Mouse (Mus musculus): ENCODE results near the gene Eif2ak4.

The Eif2ak4 gene

DNA sequence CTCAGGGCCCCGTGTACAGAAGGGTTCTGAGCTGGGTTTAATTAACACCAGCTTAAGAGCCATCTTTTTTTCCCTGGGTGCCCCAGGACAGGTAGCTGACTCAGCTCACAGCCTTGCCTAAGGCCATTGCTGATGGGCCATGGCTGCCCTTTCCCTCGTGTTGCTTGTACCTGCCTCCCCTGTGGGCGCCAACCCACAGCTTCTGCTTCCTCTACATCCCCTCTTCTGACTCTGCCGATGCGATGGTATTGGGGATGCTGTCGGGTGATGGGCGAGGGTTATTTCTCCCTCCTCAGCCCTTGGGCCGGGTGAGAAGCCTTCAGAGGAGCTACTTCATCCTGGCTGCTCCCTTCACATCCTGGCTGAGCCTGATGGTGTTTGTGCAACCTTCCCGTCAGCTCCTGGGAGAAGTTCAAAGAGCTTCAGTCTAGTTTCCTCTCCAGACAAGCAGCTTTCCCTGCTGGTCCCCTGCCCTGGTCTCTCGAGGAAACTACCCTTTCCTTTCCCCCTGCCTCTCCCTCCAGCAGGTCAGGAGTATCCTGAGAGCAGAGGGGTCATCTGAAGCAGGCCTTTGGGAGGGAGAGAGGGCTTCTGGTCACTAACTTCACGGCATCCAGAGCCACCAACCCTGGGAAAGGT is 123.5 kb downstream of the Eif2ak4 start:
- DNase-seq: peak in 1 of 2 experiments; percentile 27

DNA sequence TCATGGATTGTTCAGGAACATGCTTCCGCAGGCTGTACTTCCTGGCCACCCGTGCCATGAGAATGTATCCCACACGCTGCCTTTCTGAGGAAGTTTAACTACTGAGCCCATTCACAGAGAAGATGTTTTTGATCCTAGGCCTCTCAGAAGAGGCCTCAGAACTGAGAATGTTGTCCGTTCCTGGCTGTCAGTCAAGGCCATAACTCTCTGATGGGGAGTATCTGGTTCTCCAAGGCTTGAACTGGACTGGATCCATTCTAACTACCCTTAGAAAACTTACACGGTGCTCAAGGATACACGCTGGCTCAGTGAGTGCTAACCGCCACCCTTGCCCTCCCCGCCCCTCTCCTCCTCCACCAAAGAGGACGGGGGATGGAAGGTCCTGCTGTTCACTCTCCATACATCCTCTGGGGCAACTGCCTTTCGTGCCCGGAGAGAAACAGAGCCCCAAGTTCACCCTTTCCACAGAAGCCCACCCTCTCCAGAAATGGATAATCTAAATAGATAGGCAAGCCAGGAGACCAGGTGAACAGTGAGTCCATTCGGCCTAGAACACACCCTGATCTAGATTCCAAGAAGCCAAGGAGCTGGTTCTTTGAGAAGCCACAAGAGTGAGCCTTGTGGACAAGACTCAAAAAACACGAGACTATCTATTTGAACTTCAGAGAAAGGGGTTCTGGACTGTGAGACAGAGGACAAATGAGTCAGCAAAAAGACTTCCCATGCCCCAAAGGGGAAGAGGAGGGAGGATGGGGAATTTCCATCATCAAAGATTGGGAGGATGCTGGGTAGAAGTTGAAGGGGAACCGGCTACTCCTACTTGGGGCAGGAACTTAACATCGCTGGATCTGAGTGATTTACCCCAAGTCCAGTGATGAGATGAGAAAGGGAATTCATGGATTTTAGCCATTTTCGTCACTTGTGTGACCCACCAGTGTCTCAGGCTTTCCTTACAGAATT is 124.3 kb downstream of the Eif2ak4 start:
- DNase-seq: no peak

DNA sequence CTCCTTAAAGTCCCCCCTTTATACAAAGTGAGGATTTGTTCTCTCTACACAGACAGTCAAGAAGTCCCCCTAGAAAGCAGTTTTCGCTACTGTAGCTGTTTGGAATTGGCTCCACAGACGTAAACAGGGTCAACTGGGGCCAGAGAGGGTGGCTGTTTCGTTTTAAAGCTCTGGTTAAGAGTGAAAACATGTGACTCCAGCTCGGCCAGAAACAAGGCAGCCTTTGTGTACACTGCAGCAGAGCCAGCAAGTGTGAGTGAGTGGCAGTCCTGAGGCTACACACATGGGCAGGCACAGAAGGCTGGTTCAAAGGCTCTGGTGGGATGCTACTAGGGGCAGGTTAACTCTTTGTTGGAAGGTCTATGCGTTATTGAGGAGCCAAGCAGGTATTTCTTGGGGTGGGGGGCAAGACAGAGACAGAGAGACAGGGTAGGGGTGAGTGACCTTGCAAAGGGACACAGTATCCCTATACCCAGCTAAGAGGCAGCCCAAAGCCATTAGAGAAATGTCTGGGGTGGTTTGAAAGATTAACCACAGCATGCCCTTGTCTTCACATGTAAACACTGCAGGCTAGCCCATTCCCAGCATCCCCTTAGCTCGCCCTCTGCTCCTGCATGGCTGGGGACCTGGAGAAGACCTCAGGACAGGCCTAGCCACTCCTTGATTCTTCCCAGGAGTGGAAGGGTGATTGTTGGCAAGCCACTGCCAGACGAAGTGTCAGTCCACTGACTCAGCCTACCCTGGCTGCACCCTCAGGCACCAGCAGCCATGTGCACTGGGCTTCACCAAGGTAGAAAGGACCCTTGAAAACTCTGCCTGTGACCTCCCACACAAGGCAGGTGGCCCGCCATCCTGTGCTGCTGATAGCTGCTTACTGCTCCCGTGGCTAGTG is 131.9 kb downstream of the Eif2ak4 start:
- DNase-seq: peak; percentile 65 to 83

DNA sequence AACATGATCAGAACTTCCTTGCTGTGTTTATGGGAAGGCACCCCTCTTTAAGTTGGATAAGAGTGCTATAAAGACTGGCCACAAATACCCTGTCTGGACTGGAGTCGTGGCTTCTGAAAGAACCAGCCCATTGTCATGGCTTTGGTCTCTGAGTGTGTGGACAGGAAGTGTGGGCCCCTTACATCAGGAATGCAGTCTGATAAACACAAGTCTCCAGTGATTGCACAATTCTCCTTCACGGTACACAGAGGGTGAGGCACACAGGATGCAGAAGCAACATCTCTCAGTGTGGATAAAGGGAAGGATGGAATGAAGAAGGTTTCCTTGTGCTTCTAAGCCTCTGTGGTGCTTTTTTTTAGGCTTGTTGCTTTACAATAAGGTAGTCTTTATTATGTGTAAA is 133.8 kb downstream of the Eif2ak4 start:
- DNase-seq: no peak

DNA sequence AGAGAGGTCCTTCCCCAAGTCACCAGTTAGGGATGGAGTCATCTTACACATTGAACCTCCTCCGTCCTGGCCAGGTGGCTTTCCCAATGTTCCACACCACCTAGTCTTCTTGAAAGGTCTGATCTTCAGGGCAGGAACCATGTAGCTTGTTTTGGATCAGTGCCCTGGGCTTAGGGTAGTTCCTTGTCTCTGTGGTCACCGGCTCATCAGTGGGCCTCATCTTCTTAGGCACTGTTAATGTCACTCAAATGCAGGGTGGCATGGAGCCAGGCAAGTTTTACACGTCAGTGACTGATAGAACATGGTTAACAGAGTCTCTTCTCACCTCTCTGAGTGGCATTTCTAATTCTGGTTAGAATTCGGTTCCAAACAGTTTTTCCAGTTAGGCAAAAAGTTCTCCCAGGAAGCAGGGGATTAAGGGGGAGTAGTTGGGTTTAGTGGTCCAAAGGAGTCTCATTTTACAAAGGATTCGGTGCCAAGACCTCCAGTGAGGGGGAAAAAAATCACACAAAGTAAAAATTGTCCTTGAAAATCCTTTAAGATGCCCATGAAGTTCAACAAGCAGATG is 134.8 kb downstream of the Eif2ak4 start:
- no peak for DNase-seq

DNA sequence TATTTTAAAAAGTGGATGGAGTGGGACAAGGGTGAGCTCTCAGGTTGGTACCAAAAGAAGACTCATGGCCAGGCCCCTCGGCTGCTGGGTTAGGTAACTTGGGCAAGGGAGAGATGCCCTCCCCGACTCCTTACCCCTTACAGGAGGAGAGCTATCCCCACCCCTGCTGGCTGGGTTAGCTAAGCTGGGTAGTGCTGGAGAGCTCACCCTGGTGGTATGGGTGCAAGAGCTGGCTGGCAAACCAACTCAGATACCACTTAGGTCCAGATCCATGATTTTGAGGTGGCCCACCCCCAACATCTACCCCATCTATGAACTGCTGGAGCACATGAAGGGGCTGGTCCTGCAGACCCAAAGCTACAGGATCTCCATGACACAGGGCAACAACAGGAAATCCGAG is 136.4 kb downstream of the Eif2ak4 start:
- DNase-seq: no peak

Measured in kidney, adult 8-10 months (tissue).